Comparison of ENCODE assay signal across 19 mouse cellular contexts in the genomic region with DNA sequence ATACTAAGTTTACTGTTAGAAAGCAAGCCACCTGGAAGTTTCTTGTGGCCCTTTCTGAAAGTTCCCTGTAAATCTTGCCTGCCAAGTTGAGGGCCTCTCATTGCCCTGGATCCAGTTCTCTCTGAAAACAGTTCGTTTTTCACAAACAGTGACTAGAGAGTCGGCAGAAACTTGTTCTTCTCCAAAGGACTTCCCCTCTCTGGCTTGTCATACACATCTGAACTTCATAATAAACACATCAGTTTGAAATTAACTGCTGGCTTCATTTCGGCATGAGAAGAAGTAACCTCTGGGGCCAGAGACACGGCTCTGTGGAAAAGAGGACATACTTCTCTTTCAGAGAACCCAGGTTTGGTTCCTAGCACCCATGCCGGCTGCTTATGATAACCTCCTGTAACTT.
DNase-seq lines count a peak whose midpoint lies in the region; ATAC-seq and TF ChIP-seq lines count a peak whose summit lies in the region.
"Had no signal": no experiment of that assay in that cellular context is flagged by ENCODE, and none has a peak within 500 bp of the region (broad histone marks: within the 10 kb centered on the region; RNA-seq: fewer than 3 reads in every experiment).

No protein-coding gene starts in this region.

- no peak overlapping the region for H3K4me3 ChIP-seq in embryonic facial prominence, embryonic 11.5 days (ENCODE audit: low read depth, low read length)
- H3K4me3 ChIP-seq in embryonic facial prominence, embryonic 10.5 days, result no peak overlapping the region
- no peak overlapping the region for H3K4me3 ChIP-seq in lung, embryonic 14.5 days (ENCODE audit: low read depth, low read length)
- no peak overlapping the region for H3K4me3 ChIP-seq in lung, postnatal 0 days (ENCODE audit: low read depth, low read length)
- no peak overlapping the region for H3K4me3 ChIP-seq in embryonic facial prominence, embryonic 14.5 days (ENCODE audit: low read depth, low read length)
- no peak overlapping the region for H3K4me3 ChIP-seq in kidney, embryonic 16.5 days (ENCODE audit: low read length)
- H3K4me3 ChIP-seq: erythroblast, embryonic 14.5 days; forebrain, embryonic 12.5 days; forebrain, embryonic 15.5 days; hindbrain, embryonic 12.5 days; hindbrain, embryonic 15.5 days had no signal

- TF ChIP-seq EP300 in lung, postnatal 0 days (IDR thresholded peaks at IDR 0.05), result no peak

- no peaks in the 10 kb centered on the region for H3K4me1 ChIP-seq in embryonic facial prominence, embryonic 11.5 days (ENCODE audit: control insufficient read depth, insufficient read depth, low read length)
- H3K4me1 ChIP-seq in embryonic facial prominence, embryonic 10.5 days, result peaks cover 3% of the 10 kb centered on the region; the same call in 1 of the 2 replicates
- H3K4me1 ChIP-seq in lung, embryonic 14.5 days (ENCODE audit: insufficient read depth), result no peaks in the 10 kb centered on the region
- H3K4me1 ChIP-seq in lung, postnatal 0 days (ENCODE audit: insufficient read depth, low read depth, low read length), result no peaks in the 10 kb centered on the region
- H3K4me1 ChIP-seq in embryonic facial prominence, embryonic 14.5 days (ENCODE audit: control insufficient read depth, insufficient read depth, low read length), result no peaks in the 10 kb centered on the region
- no peaks in the 10 kb centered on the region for H3K4me1 ChIP-seq in kidney, embryonic 16.5 days (ENCODE audit: insufficient read depth, low read length)
- H3K4me1 ChIP-seq: hindbrain, embryonic 12.5 days; hindbrain, embryonic 15.5 days had no signal

- ATAC-seq in embryonic facial prominence, embryonic 11.5 days (replicated peaks; ENCODE audit: insufficient number of reproducible peaks, low FRiP score, low TSS enrichment, low read depth), result no peak
- ATAC-seq in lung, embryonic 14.5 days (ENCODE audit: insufficient read depth), result no peak
- ATAC-seq in lung, postnatal 0 days, result no peak
- no peak for ATAC-seq in embryonic facial prominence, embryonic 14.5 days (ENCODE audit: low read depth)
- ATAC-seq in kidney, embryonic 16.5 days (ENCODE audit: low FRiP score, low TSS enrichment), result no peak
- ATAC-seq: forebrain, embryonic 15.5 days; Patski had no signal

- WGBS in embryonic facial prominence, embryonic 11.5 days, result 63% methylated on average over 5 of the region's 5 CpGs
- 72% methylated on average over 5 of the region's 5 CpGs for WGBS in embryonic facial prominence, embryonic 10.5 days
- 49% methylated on average over 5 of the region's 5 CpGs for WGBS in lung, embryonic 14.5 days
- 59% methylated on average over 5 of the region's 5 CpGs for WGBS in lung, postnatal 0 days
- 38% methylated on average over 5 of the region's 5 CpGs for WGBS in embryonic facial prominence, embryonic 14.5 days
- WGBS in kidney, embryonic 16.5 days, result 62% methylated on average over 5 of the region's 5 CpGs

- no peak overlapping the region for H3K27ac ChIP-seq in embryonic facial prominence, embryonic 11.5 days (replicated peaks; ENCODE audit: low read depth, low read length)
- H3K27ac ChIP-seq in embryonic facial prominence, embryonic 10.5 days (replicated peaks), result no peak overlapping the region
- no peak overlapping the region for H3K27ac ChIP-seq in lung, embryonic 14.5 days (ENCODE audit: low read depth)
- no peak overlapping the region for H3K27ac ChIP-seq in lung, postnatal 0 days (ENCODE audit: low read length)
- H3K27ac ChIP-seq in embryonic facial prominence, embryonic 14.5 days (replicated peaks; ENCODE audit: low read depth, low read length), result peak overlapping the region; percentile 44; the same call in 1 of the 2 replicates
- no peak overlapping the region for H3K27ac ChIP-seq in kidney, embryonic 16.5 days (ENCODE audit: low read length)
- H3K27ac ChIP-seq: forebrain, embryonic 12.5 days; forebrain, embryonic 15.5 days; hindbrain, embryonic 12.5 days; hindbrain, embryonic 15.5 days had no signal

- H3K9me3 ChIP-seq in embryonic facial prominence, embryonic 11.5 days (replicated peaks; ENCODE audit: control insufficient read depth, low read length), result no peaks in the 10 kb centered on the region
- peaks cover 3% of the 10 kb centered on the region; the same call in 1 of the 2 replicates for H3K9me3 ChIP-seq in embryonic facial prominence, embryonic 10.5 days
- no peaks in the 10 kb centered on the region; the same call in 1 of the 2 replicates for H3K9me3 ChIP-seq in lung, embryonic 14.5 days (ENCODE audit: low read depth, low read length)
- no peaks in the 10 kb centered on the region for H3K9me3 ChIP-seq in lung, postnatal 0 days (ENCODE audit: low read length)
- no peaks in the 10 kb centered on the region; the same call in 1 of the 2 replicates for H3K9me3 ChIP-seq in embryonic facial prominence, embryonic 14.5 days (ENCODE audit: control insufficient read depth, low read length)
- no peaks in the 10 kb centered on the region for H3K9me3 ChIP-seq in kidney, embryonic 16.5 days (ENCODE audit: low read length)
- H3K9me3 ChIP-seq: forebrain, embryonic 12.5 days; forebrain, embryonic 15.5 days; hindbrain, embryonic 12.5 days; hindbrain, embryonic 15.5 days had no signal

- DNase-seq in embryonic facial prominence, embryonic 11.5 days (ENCODE audit: low spot score), result peak; percentile 4
- DNase-seq in embryonic facial prominence, embryonic 10.5 days (ENCODE audit: low spot score), result no peak
- peak; percentile 39 for DNase-seq in lung, embryonic 14.5 days
- DNase-seq in lung, postnatal 0 days (ENCODE audit: low spot score), result no peak
- peak; percentile 50 for DNase-seq in embryonic facial prominence, embryonic 14.5 days (ENCODE audit: low spot score)
- DNase-seq: adrenal gland, postnatal 10 days; adrenal gland, postnatal 36 days; cerebellum, adult 18-20 months; cerebellum, adult 9-10 months; cerebellum, postnatal 14 days; gastrocnemius, postnatal 25 days had no signal

- no peaks in the 10 kb centered on the region for H3K27me3 ChIP-seq in embryonic facial prominence, embryonic 11.5 days (ENCODE audit: control insufficient read depth, insufficient read depth, low read length)
- H3K27me3 ChIP-seq in embryonic facial prominence, embryonic 10.5 days (replicated peaks; ENCODE audit: low read depth, poor library complexity, severe bottlenecking), result no peaks in the 10 kb centered on the region
- no peaks in the 10 kb centered on the region for H3K27me3 ChIP-seq in lung, embryonic 14.5 days (ENCODE audit: insufficient read depth, low read length)
- H3K27me3 ChIP-seq in lung, postnatal 0 days (replicated peaks; ENCODE audit: insufficient read depth, low read length), result no peaks in the 10 kb centered on the region
- no peaks in the 10 kb centered on the region for H3K27me3 ChIP-seq in embryonic facial prominence, embryonic 14.5 days (replicated peaks; ENCODE audit: control insufficient read depth, insufficient read depth, low read length)
- H3K27me3 ChIP-seq in kidney, embryonic 16.5 days (ENCODE audit: insufficient read depth, low read length), result no peaks in the 10 kb centered on the region
- H3K27me3 ChIP-seq: forebrain, embryonic 12.5 days; forebrain, embryonic 15.5 days; hindbrain, embryonic 12.5 days; hindbrain, embryonic 15.5 days; Patski had no signal

- no peaks in the 10 kb centered on the region for H3K36me3 ChIP-seq in embryonic facial prominence, embryonic 11.5 days (replicated peaks; ENCODE audit: control insufficient read depth, insufficient read depth, low read depth, low read length)
- H3K36me3 ChIP-seq in embryonic facial prominence, embryonic 10.5 days (replicated peaks), result no peaks in the 10 kb centered on the region
- no peaks in the 10 kb centered on the region for H3K36me3 ChIP-seq in lung, embryonic 14.5 days (ENCODE audit: insufficient read depth)
- no peaks in the 10 kb centered on the region for H3K36me3 ChIP-seq in lung, postnatal 0 days (ENCODE audit: insufficient read depth, low read length)
- H3K36me3 ChIP-seq in embryonic facial prominence, embryonic 14.5 days (ENCODE audit: control insufficient read depth, insufficient read depth, low read length), result no peaks in the 10 kb centered on the region
- H3K36me3 ChIP-seq in kidney, embryonic 16.5 days (ENCODE audit: insufficient read depth, low read length), result no peaks in the 10 kb centered on the region
- H3K36me3 ChIP-seq: forebrain, embryonic 12.5 days; forebrain, embryonic 15.5 days; hindbrain, embryonic 12.5 days; hindbrain, embryonic 15.5 days had no signal

- no peak overlapping the region for H3K9ac ChIP-seq in embryonic facial prominence, embryonic 11.5 days (replicated peaks; ENCODE audit: low read length)
- H3K9ac ChIP-seq in lung, embryonic 14.5 days, result no peak overlapping the region
- H3K9ac ChIP-seq in lung, postnatal 0 days (replicated peaks; ENCODE audit: low read depth), result no peak overlapping the region
- H3K9ac ChIP-seq in embryonic facial prominence, embryonic 14.5 days (ENCODE audit: low read depth, low read length), result no peak overlapping the region
- H3K9ac ChIP-seq in kidney, embryonic 16.5 days (replicated peaks; ENCODE audit: low read length), result no peak overlapping the region
- H3K9ac ChIP-seq: forebrain, embryonic 12.5 days; forebrain, embryonic 15.5 days; hindbrain, embryonic 12.5 days; hindbrain, embryonic 15.5 days had no signal

- TF ChIP-seq CTCF in lung, embryonic 14.5 days (IDR thresholded peaks at IDR 0.05; ENCODE audit: low read depth), result no peak
- TF ChIP-seq CTCF in lung, postnatal 0 days (IDR thresholded peaks at IDR 0.05), result no peak

- no peak overlapping the region for H3K4me2 ChIP-seq in embryonic facial prominence, embryonic 11.5 days (ENCODE audit: low read depth, low read length)
- no peak overlapping the region for H3K4me2 ChIP-seq in lung, embryonic 14.5 days
- no peak overlapping the region for H3K4me2 ChIP-seq in lung, postnatal 0 days (replicated peaks; ENCODE audit: low read depth, low read length)
- no peak overlapping the region for H3K4me2 ChIP-seq in embryonic facial prominence, embryonic 14.5 days (ENCODE audit: low read depth, low read length)
- no peak overlapping the region for H3K4me2 ChIP-seq in kidney, embryonic 16.5 days (replicated peaks; ENCODE audit: low read depth, low read length)
- H3K4me2 ChIP-seq: forebrain, embryonic 12.5 days; forebrain, embryonic 15.5 days; heart, embryonic 11.5 days; hindbrain, embryonic 12.5 days; hindbrain, embryonic 15.5 days had no signal

Comparison
In these comparisons a context has a peak if more than half of its experiments do, and no peak if none do; other contexts are left out.
1. DNase-seq: peak in embryonic facial prominence, embryonic 11.5 days (single experiment), lung, embryonic 14.5 days (single experiment) and embryonic facial prominence, embryonic 14.5 days (single experiment); none in embryonic facial prominence, embryonic 10.5 days (single experiment) and lung, postnatal 0 days (single experiment).